Mouse (Mus musculus): ENCODE measurements around the gene Pkdcc. TPM values are rescaled to one million over a fixed set of nuclear protein-coding genes. Genes with fewer than 3 reads are reported as not detected.

The Pkdcc gene
- total and polyA plus RNA-seq, 2 experiments from 2014 or later = 4.1 to 57.9 TPM

DNA sequence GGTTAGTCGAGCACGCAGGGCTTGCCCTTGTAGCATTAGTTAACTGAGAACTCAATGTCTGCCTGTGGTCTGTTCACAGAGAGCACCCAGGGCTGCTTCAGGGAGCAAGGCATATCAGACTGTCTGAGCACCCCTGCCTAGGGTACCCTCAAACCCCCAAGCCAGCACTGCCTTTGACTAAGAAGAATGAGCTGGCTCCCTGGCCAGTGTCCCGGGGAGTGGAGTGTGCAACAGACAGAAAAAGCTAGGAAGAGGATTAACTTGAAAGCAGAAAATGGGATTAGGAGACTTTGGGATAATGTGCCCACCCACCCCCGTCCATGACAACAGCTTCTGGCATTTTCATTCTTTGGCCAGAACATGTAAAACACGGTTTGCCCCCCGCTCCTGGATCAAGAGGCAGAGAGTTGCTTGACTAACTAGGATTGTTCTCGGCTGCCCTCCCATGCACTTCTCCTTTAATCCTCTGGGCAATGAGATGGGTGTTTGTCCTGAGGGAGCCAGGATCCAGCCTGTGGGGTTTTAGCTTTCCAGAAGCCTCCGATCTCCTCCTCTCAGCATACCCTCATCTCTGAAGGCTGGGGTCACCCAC lies 11.4 kb downstream of the Pkdcc start:
- WGBS = 32% methylated on average over 8 of the region's 8 CpGs
- H3K4me1 ChIP-seq (ENCODE audit: insufficient read depth) = no peaks in the 10 kb centered on the region

DNA sequence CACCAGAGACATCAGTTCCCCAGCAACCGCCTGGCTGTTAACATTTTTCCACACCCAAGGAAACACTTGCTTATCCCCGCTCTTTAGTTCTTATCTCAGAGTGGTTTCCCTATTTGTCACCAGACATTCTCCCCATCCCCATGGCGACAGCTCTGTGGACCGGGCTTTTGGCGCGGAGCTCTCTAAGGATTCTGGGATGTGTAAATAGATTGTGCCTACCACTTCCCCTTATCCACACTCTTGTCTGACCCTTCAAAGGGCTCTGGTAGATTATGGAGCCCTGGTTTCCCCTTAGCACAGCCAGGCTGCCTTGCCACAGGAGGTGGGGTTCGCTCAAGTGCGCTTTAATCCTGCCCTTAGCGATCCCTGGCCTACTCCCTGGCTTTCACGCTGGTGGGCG lies 16.3 kb downstream of the Pkdcc start:
- ATAC-seq (no peak), DNase-seq (no peak)
- 56% methylated on average over 11 of the region's 11 CpGs for whole genome bisulfite sequencing
- H3K27me3 ChIP-seq (ENCODE audit: insufficient read depth, low read length) = no peaks in the 10 kb centered on the region
- no peaks in the 10 kb centered on the region for H3K4me1 ChIP-seq (ENCODE audit: insufficient read depth)
- no peak overlapping the region for H3K9ac ChIP-seq
- H3K4me2 ChIP-seq (ENCODE audit: low read depth) = no peak overlapping the region
- no peak overlapping the region for H3K4me3 ChIP-seq (ENCODE audit: low read depth, low read length)
- H3K36me3 ChIP-seq (ENCODE audit: insufficient read depth) = no peaks in the 10 kb centered on the region
- no peaks in the 10 kb centered on the region for H3K9me3 ChIP-seq (ENCODE audit: low read length)
- no peak overlapping the region for H3K27ac ChIP-seq (ENCODE audit: low read depth, low read length)
- no peak for TF ChIP-seq CTCF (IDR thresholded peaks at IDR 0.05; ENCODE audit: low read depth)

More for the DNA sequence above, 11.4 kb downstream of the Pkdcc start:
- Histone ChIP-seq H3K9ac (no peak overlapping the region), H3K4me3 (ENCODE audit: low read depth, low read length) (no peak overlapping the region), H3K27ac (ENCODE audit: low read depth, low read length) (no peak overlapping the region), H3K27me3 (ENCODE audit: insufficient read depth, low read length) (no peaks in the 10 kb centered on the region), H3K36me3 (ENCODE audit: insufficient read depth) (peaks cover 12% of the 10 kb centered on the region; the same call in 1 of the 2 replicates), H3K9me3 (ENCODE audit: low read length) (no peaks in the 10 kb centered on the region), H3K4me2 (ENCODE audit: low read depth) (no peak overlapping the region)
- 0 out of 2 replicates have a peak, but pooled peaks have one; percentile 26 for ATAC-seq
- TF ChIP-seq CTCF (IDR thresholded peaks at IDR 0.05; ENCODE audit: low read depth) = no peak
- DNase-seq = no peak

DNA sequence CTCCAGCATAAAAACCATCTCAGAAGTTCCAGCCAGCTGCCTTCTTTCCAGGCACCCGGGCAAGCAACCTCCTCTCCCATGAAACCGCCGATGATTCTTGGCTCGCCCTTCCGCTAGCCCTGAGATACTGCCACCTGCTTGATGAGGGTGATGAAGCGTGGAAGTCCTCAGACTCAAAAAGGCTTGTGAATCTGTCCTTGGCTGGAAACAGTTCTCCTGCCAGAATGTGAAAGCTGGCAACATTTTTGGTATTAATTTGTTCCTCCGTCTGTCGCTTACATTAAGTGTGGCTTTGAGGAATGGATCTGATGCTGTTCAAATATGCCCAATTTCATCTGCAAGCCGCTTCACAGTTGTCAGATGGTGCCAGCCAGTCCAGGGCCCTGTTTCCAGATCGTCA lies 20.1 kb downstream of the Pkdcc start:
- no peaks in the 10 kb centered on the region for H3K9me3 ChIP-seq (ENCODE audit: low read length)
- DNase-seq = peak; percentile 78
- H3K9ac ChIP-seq = no peak overlapping the region
- H3K27ac ChIP-seq (ENCODE audit: low read depth, low read length) = 0 out of 2 replicates have a peak overlapping the region, but pooled peaks have one; percentile 42
- H3K36me3 ChIP-seq (ENCODE audit: insufficient read depth) = no peaks in the 10 kb centered on the region
- TF ChIP-seq CTCF (IDR thresholded peaks at IDR 0.05; ENCODE audit: low read depth) = no peak
- 49% methylated on average over 10 of the region's 10 CpGs for WGBS
- H3K4me2 ChIP-seq (ENCODE audit: low read depth) = no peak overlapping the region
- H3K27me3 ChIP-seq (ENCODE audit: insufficient read depth, low read length) = no peaks in the 10 kb centered on the region
- H3K4me3 ChIP-seq (ENCODE audit: low read depth, low read length) = no peak overlapping the region
- peak; percentile 73 for ATAC-seq
- H3K4me1 ChIP-seq (ENCODE audit: insufficient read depth) = no peaks in the 10 kb centered on the region

DNA sequence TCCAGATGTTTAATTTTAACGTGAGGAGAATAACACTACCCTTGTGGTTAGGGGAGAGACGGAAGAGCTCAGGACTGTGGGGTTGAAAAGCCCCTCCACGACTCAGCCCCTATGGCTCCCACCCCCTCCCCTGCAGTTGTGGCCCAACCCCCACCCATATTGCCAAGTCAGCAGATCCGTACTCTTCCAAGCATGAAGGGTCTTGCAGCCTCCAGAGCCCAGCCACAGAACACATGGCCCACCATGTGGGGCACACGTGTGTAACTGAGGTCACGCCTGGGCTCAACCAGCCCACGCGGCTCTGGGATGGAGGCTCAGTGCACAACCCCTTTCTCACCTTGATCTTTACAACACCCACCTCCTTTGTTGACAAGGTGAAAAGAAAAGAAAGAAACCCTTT lies 21.1 kb downstream of the Pkdcc start:
- H3K9me3 ChIP-seq (ENCODE audit: low read length) = no peaks in the 10 kb centered on the region

DNA sequence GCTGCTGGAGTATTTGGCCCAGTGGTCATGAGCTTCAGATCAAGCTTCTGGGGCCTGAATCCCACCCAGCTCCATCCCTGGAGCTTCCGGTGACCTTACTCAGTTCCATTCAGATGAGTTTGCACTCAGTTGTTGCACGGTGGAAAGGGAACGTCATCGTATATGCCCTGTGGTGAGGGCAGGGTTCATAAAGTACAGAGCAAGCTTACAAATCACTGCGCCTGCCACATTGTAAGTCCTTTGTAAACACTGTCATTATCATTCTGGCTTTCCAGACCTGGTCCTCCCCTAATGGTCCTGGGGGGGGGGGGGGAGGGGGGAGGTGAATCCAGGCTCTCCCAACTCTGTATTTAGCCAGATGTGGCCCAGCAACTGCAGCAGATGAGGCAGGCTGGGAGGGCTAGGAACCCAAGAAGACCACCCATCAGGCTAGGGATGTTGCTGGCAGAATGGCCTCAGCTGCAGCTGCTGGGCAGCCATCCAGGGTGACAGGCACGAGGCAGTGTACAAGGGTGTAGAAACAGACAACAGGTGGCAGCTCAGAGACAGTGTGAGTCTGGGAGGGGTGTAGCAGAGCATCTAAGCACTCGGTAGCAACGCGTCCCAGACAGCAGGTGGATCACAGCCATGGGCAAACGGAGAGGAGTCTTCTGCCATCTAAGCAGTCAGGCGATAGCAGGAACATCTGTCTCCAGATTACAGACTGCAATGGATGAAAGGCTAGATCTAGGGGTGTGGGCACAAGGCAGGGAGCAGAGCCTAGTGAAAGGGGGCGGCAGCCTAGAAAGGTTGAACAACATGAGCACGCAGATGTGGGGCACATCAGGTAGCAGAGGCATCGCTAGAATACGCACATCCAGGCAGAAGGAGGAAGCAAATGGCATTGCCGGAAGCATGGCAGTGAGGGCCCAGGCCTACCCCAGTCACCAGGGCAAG lies 23.3 kb downstream of the Pkdcc start:
- DNase-seq (no peak), ATAC-seq (peak; percentile 67)

More for the DNA sequence above, 21.1 kb downstream of the Pkdcc start:
- no peaks in the 10 kb centered on the region for H3K36me3 ChIP-seq (ENCODE audit: insufficient read depth)
- DNase-seq (no peak), ATAC-seq (no peak)
- H3K4me3 ChIP-seq (ENCODE audit: low read depth, low read length) = no peak overlapping the region
- no peaks in the 10 kb centered on the region for H3K4me1 ChIP-seq (ENCODE audit: insufficient read depth)
- H3K27me3 ChIP-seq (ENCODE audit: insufficient read depth, low read length) = no peaks in the 10 kb centered on the region
- H3K9ac ChIP-seq = no peak overlapping the region
- TF ChIP-seq CTCF (IDR thresholded peaks at IDR 0.05; ENCODE audit: low read depth) = no peak
- 86% methylated on average over 8 of the region's 8 CpGs for WGBS
- no peak overlapping the region for H3K27ac ChIP-seq (ENCODE audit: low read depth, low read length)
- no peak overlapping the region for H3K4me2 ChIP-seq (ENCODE audit: low read depth)

DNA sequence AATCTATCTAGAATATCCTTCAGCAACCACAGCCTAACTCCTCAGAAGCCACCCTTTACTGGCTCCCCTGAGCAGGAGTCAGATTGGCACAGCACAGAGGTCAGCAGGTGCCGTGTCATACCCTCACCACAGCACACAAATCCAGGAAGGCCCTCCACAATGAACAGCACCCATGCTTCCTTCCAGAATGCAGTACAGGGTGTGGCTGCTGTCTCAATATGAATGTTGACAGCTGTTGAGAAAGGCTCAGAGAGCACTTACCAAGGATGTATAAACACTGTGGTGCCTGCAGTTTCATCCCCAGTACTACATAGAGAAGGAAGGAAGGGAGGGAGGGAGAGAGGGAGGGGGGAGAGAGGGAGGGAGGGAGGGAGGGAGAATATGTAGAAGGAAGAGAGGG lies 29.4 kb downstream of the Pkdcc start:
- no peak for TF ChIP-seq CTCF (IDR thresholded peaks at IDR 0.05; ENCODE audit: low read depth)
- no peak overlapping the region for H3K4me2 ChIP-seq (ENCODE audit: low read depth)
- H3K9ac ChIP-seq = no peak overlapping the region
- DNase-seq (no peak), ATAC-seq (no peak)
- 85% methylated on average over 1 of the region's 1 CpGs for WGBS
- no peak overlapping the region for H3K4me3 ChIP-seq (ENCODE audit: low read depth, low read length)
- no peaks in the 10 kb centered on the region for H3K36me3 ChIP-seq (ENCODE audit: insufficient read depth)
- H3K9me3 ChIP-seq (ENCODE audit: low read length) = no peaks in the 10 kb centered on the region
- H3K27me3 ChIP-seq (ENCODE audit: insufficient read depth, low read length) = no peaks in the 10 kb centered on the region
- no peaks in the 10 kb centered on the region for H3K4me1 ChIP-seq (ENCODE audit: insufficient read depth)
- no peak overlapping the region for H3K27ac ChIP-seq (ENCODE audit: low read depth, low read length)

More for the DNA sequence above, 23.3 kb downstream of the Pkdcc start:
- Histone ChIP-seq H3K4me3 (ENCODE audit: low read depth, low read length) (no peak overlapping the region), H3K9me3 (ENCODE audit: low read length) (no peaks in the 10 kb centered on the region), H3K27ac (ENCODE audit: low read depth, low read length) (no peak overlapping the region), H3K4me2 (ENCODE audit: low read depth) (no peak overlapping the region), H3K36me3 (ENCODE audit: insufficient read depth) (no peaks in the 10 kb centered on the region), H3K9ac (no peak overlapping the region), H3K4me1 (ENCODE audit: insufficient read depth) (no peaks in the 10 kb centered on the region), H3K27me3 (ENCODE audit: insufficient read depth, low read length) (no peaks in the 10 kb centered on the region)
- no peak for TF ChIP-seq CTCF (IDR thresholded peaks at IDR 0.05; ENCODE audit: low read depth)
- 66% methylated on average over 16 of the region's 16 CpGs for WGBS

DNA sequence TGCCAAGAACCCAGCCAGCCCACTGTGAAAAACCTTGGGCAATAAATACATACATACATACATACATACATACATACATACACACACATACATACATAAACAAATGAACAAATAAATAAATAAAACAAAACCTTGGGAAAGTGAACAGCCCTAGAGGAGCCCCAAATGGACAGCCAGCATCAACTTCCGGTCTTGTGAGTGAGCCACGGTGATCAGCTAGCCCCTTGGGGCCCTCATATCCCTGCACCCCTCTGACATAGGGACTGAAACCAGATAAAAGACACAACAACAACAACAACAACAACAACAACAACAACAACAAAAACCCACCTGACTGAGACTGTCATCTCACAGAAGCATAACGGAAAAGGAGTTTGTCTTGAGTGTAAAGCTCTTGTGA lies 30.4 kb downstream of the Pkdcc start:
- H3K9me3 ChIP-seq (ENCODE audit: low read length) = no peaks in the 10 kb centered on the region
- H3K27ac ChIP-seq (ENCODE audit: low read depth, low read length) = no peak overlapping the region
- no peaks in the 10 kb centered on the region for H3K36me3 ChIP-seq (ENCODE audit: insufficient read depth)
- H3K4me3 ChIP-seq (ENCODE audit: low read depth, low read length) = no peak overlapping the region
- WGBS = 81% methylated on average over 3 of the region's 3 CpGs
- no peak overlapping the region for H3K4me2 ChIP-seq (ENCODE audit: low read depth)
- no peaks in the 10 kb centered on the region for H3K4me1 ChIP-seq (ENCODE audit: insufficient read depth)
- no peak for DNase-seq
- TF ChIP-seq CTCF (IDR thresholded peaks at IDR 0.05; ENCODE audit: low read depth) = no peak
- H3K27me3 ChIP-seq (ENCODE audit: insufficient read depth, low read length) = no peaks in the 10 kb centered on the region
- no peak for ATAC-seq
- no peak overlapping the region for H3K9ac ChIP-seq

Measured in forebrain, postnatal 0 days (tissue).